Mouse (Mus musculus) heart, postnatal 4 days (tissue): ENCODE measurements around the gene Asic2. TPM values are rescaled to one million over a fixed set of nuclear protein-coding genes. Genes with fewer than 3 reads are reported as not detected.

Experiments
- DNase-seq: peaks from one replicate; pipeline ENCODE4 v3.0.0; 2021
- total RNA-seq, 2 experiments: library from RNA; stranded (reverse); gene quantifications; 2 replicates each; pipeline ENCODE4 v1.2.3; 2021

The Asic2 gene
- total RNA-seq, 2 experiments from 2014 or later, result 0.11 TPM; not detected in 1

DNA sequence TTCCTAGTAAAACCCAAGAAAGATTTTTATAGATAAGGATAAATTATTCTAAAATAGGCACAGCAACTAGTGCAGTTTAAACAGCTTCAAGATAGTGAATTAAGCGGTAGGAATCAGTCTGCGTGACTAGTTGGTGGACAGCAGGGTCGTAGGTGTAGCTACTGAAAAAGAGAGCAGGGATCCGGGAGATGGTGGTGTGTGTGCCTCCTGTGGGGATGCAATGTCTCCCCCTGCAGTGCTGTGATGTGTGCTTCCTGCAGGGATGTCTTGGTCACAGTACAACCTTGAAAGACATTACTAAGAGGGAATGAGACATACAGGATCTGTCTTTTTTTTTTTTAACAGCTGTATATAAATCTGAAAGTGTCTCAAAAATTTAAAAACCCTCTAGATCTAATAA lies 456.9 kb downstream of the Asic2 start:
- DNase-seq, result no peak

DNA sequence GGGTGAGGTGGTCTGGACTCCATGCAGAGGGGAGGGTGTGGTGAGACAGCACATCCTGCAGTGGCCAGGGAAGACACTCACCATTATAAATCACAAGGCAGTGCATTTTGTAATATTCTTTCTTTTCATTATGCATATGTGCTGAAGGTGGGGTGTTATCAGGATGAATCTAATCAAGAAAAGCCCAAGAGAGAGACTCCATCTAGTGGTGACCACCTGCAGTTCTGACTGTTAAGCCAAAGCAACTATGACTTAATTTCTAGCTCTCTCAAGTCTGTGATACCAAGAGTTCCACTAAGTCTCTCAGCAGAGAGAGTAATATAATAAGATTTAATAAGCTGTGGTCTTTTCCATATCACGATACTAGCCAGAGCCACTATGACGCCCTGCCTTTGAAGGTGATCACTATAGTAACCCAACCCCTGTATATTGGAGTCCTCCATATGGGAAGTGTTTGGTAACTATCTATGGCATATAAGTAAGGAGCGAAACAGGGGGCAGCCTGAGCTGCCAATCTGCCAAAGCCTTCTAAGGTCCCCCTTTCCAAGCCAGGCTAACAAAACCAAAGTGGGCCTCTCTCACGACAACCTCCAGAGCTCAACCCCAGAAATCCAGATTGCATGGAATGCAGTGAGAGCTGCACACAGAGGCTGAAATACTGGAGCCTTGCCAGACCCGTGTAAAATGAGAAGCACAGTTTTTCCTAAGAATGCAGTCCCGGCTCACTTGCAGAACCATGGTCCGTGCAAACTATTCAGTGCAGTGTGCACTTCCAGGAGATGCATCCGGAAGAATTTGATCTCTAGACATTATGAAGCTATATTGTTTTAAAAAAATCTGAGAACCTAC lies 459.6 kb downstream of the Asic2 start:
- DNase-seq, result no peak

GRCm38 (mm10) chr11:81504791-81505430 lies 463.3 kb downstream of the Asic2 start:
- DNase-seq, result no peak

GRCm38 (mm10) chr11:81501473-81502246 lies 466.6 kb downstream of the Asic2 start:
- no peak for DNase-seq

DNA sequence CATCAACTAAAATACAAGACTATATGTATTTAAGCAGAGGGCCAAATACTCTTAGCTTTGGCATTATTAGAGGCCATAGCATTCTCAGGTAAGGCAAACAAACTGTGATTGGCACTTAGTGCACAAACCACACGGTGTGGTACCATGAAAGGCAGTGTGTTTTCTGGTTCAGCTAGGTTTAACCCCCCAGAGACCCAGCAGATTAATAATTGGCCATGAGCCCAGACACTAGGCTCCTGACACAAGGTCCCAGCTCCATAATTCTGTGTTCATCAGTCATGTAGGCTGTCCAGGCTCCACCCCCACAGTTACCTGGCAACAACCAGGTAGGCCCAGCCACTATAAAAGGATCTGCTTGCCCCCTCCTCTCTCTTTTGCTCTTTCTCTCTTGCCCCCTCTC lies 469.3 kb downstream of the Asic2 start:
- no peak for DNase-seq

- no peak for DNase-seq
Observed at GRCm38 (mm10) chr11:81497652-81498391, 470.4 kb downstream of the Asic2 start.

DNA sequence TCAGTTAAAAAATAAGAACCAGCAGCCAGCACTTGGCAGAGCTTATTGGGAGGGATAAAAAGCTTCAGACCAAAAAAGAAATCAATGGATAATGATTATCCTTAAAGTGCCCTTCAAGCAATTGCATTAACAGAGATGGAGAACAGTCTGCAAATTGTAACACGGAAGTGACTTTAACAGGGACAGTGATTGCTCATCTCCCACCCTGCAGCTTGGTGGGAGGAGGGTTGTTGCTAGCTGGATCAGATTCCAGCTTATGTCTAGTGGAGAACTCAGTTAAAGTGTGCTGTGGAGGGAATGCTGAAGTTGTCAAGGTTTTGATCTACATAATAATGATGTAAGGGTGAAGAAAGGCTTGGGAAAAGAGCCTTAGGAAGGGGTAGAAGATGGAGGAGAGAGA lies 471.8 kb downstream of the Asic2 start:
- no peak for DNase-seq

- DNase-seq, result no peak
Observed at GRCm38 (mm10) chr11:81492351-81492750, 475.9 kb downstream of the Asic2 start.

DNA sequence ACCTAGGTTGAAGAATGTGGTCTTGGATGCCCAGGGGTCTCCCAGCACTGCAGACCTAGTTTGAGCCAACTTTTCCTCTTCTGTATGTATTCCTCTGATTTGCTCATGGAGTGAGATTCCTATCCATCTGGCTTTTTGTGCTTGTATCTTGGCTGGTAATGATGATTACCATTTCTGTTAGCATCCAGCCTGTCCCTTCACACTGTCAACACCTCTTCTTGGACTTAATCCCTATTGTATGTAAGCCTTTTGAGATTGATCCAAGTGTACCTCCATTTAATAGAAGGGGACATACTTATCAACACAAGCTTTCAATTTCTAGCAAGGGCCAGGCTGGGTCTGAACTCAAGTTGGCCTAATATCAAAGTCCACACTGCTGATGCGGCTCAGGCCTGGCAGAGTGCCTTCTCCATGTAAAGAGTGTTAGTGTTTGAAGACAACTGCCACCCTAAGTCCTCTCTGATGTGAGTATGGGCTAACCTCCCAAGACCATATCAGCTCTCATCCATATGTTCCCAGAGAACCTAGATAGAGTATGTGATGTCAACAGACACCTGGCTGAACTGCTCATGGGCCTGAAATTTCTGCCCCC lies 479.0 kb downstream of the Asic2 start:
- DNase-seq, result no peak

- DNase-seq, result no peak
Observed at GRCm38 (mm10) chr11:81488681-81489080, 479.6 kb downstream of the Asic2 start.

GRCm38 (mm10) chr11:81486265-81486940 lies 481.9 kb downstream of the Asic2 start:
- peak; percentile 13 for DNase-seq

DNA sequence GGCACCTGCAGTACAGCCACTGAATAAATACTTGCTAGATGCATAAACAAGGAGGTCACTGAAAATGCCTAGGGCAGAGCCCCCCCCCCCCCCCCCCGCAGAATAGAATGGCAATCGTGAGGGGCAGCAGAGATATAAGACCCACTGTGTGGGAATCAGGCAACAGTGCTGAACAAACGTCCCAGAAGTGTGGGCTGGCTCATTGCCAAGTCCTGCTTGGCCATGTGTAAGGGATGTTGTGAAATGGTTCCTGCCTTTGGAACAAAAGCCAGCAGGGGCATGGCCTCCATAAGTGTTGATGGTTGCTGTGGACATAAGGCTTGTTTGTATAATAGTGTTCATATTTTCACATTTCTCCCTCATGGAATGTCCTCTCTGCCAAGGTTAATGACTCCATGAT lies 487.1 kb downstream of the Asic2 start:
- DNase-seq, result no peak

DNA sequence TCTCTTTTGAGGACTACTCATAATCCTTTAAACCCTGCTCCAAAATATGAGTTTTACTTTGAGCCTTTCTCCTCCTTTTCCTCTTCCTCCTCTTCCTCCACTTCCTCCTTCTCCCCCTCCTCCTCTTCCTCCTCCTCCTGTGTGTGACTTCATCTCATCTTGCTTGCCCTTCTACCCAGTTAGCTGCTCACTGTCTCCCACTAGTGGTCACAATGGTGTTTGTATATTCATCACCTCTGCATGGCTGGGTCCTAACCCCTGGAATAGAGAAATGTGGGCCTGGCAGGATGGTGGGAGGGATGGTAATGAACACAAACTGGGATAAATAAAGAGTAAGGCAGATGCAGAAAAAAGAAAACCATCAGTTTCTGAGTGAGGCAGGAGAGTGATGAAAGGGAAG lies 492.0 kb downstream of the Asic2 start:
- peak; percentile 15 for DNase-seq

DNA sequence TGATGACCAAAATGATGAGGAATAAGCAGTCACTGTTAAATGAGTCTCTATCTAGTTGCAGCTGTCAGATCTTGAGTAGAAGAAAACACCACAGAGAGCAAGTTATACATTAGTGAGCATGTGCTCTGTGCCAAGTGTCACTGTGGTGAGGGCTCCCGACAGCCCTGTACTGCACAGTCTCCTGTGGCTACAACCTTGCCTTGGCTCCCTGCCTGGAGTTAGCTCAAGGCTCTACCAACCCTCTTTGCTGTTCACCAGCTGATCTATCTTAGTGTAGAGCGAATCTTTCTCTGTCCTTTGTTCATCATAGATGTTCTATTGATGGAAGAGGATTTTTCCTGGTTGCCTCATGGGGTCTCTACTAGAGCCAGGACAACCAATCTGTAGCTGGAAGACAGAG lies 494.1 kb downstream of the Asic2 start:
- DNase-seq, result no peak

DNA sequence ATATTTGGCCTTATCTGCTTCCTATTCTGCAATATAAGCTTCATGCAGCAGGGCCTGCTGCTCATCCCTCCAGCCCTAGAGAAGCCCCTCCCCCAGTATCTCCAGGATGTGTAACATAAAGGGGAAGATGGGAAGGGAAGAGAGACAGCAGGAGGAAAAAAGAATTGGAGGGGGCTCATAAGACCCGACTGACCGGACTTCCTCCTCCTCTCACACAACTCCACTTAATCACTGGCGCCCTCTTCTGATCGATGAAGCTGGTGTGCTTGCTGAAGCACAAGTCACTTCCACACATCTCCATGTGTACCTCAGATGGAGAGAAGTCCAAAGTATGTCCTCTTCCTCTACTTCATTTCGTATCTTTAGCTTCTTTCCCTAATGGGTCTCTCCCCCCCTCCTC lies 506.1 kb downstream of the Asic2 start:
- DNase-seq, result peak; percentile 32

DNA sequence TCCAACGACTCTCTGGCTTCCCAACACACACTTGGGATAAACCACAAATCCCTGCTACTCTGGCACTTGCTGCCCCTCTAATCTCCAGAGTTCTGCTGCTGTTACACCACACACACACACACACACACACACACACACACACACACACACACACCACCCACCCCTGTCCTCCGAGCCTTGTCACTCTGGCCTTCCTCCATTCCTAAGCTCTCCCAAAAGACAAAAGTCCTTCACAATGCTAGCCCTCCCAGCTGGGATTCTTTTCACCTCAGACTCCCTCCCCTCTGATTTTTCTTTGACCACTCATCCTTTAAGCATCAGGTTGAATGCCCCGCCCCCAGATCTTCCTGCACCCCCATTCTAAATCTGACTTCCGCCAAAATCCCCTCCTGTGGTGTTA lies 506.5 kb downstream of the Asic2 start:
- no peak for DNase-seq

- no peak for DNase-seq
Observed at GRCm38 (mm10) chr11:81454921-81455320, 513.3 kb downstream of the Asic2 start.

GRCm38 (mm10) chr11:81454111-81454510 lies 514.1 kb downstream of the Asic2 start:
- no peak for DNase-seq

GRCm38 (mm10) chr11:81449271-81449705 lies 519.0 kb downstream of the Asic2 start:
- DNase-seq, result no peak

- DNase-seq, result no peak
Observed at GRCm38 (mm10) chr11:81446347-81446746, 521.9 kb downstream of the Asic2 start.

- no peak for DNase-seq
Observed at GRCm38 (mm10) chr11:81426857-81427256, 541.4 kb downstream of the Asic2 start.
